Mouse (Mus musculus): ENCODE measurements at regions not wholly inside any gene's neighbourhood (a gene's known extent, or its start where the extent isn't known, plus 50 kb on each side); places are given as distances from the start of the nearest gene placed in this dataset.

- DNase-seq: no peak
Observed at GRCm38 (mm10) chr13:83216454-83216853, 287.4 kb upstream of the Mef2c start.

GRCm38 (mm10) chr13:83252452-83252851, 251.4 kb upstream of the Mef2c start:
- no peak for DNase-seq

- no peak for DNase-seq
Observed at GRCm38 (mm10) chr13:83266591-83266990, 237.2 kb upstream of the Mef2c start.

- DNase-seq: no peak
Observed at GRCm38 (mm10) chr13:83268663-83269062, 235.2 kb upstream of the Mef2c start.

GRCm38 (mm10) chr13:83278695-83279094, 225.1 kb upstream of the Mef2c start:
- DNase-seq: no peak

- DNase-seq: no peak
Observed at GRCm38 (mm10) chr13:83307696-83308095, 196.1 kb upstream of the Mef2c start.

GRCm38 (mm10) chr13:83328488-83328887, 175.3 kb upstream of the Mef2c start:
- no peak for DNase-seq

GRCm38 (mm10) chr13:83333728-83334127, 170.1 kb upstream of the Mef2c start:
- no peak for DNase-seq

- no peak for DNase-seq
Observed at GRCm38 (mm10) chr13:83344611-83345319, 159.1 kb upstream of the Mef2c start.

- no peak for DNase-seq
Observed at GRCm38 (mm10) chr13:83355341-83355740, 148.5 kb upstream of the Mef2c start.

GRCm38 (mm10) chr13:83360529-83360928, 143.3 kb upstream of the Mef2c start:
- DNase-seq: no peak

- no peak for DNase-seq
Observed at GRCm38 (mm10) chr13:83376097-83376797, 127.6 kb upstream of the Mef2c start.

GRCm38 (mm10) chr13:83378644-83379043, 125.2 kb upstream of the Mef2c start:
- DNase-seq: no peak

- no peak for DNase-seq
Observed at GRCm38 (mm10) chr13:83382609-83383008, 121.2 kb upstream of the Mef2c start.

GRCm38 (mm10) chr13:83394773-83395172, 109.1 kb upstream of the Mef2c start:
- DNase-seq: no peak

GRCm38 (mm10) chr13:83399381-83399780, 104.5 kb upstream of the Mef2c start:
- no peak for DNase-seq

GRCm38 (mm10) chr13:83439619-83440436, 64.0 kb upstream of the Mef2c start:
- no peak for DNase-seq

GRCm38 (mm10) chr13:83444277-83444676, 59.6 kb upstream of the Mef2c start:
- DNase-seq: no peak

- DNase-seq: no peak
Observed at GRCm38 (mm10) chr13:83450820-83451219, 53.0 kb upstream of the Mef2c start.

GRCm38 (mm10) chr13:83452987-83453386, 50.8 kb upstream of the Mef2c start:
- DNase-seq: no peak

Data from adrenal gland, postnatal 10 days (tissue).